Mouse (Mus musculus): ENCODE measurements around the gene Prdm9. TPM values are rescaled to one million over a fixed set of nuclear protein-coding genes. Genes with fewer than 3 reads are reported as not detected.
A peak's percentile ranks its signal among the peaks of the same experiment; 100 is the strongest.

Gene Prdm9
- polyA plus RNA-seq, 1 experiment, result 7.9 TPM

GRCm38 (mm10) chr17:15526986-15527810 lies 37.0 kb downstream of the Prdm9 start, which contains the start of gene Pdcd2:
Pdcd2 (minus strand) TSS chr17:15527301.
- TF ChIP-seq CTCF (IDR thresholded peaks at IDR 0.05; ENCODE audit: low read depth, low read length), result no peak
- TF ChIP-seq POLR2A (IDR thresholded peaks at IDR 0.05; ENCODE audit: insufficient read depth, low read length), result peak; percentile 79
- TF ChIP-seq EP300 (IDR thresholded peaks at IDR 0.05; ENCODE audit: insufficient read depth, low read depth, low read length), result 0 out of 2 replicates have a peak, but pooled peaks have one; percentile 34
- Histone ChIP-seq H3K9me3 (replicated peaks; ENCODE audit: control insufficient read depth, insufficient read depth, low read length, poor library complexity, severe bottlenecking) (no peaks in the 10 kb centered on the region), H3K27ac (ENCODE audit: insufficient read depth, low read length) (no peak within 1 kb of the TSS), H3K4me3 (ENCODE audit: low read depth, low read length) (peak within 1 kb of the TSS; percentile 87), H3K4me1 (ENCODE audit: control insufficient read depth, insufficient read depth, low read length) (no peaks in the 10 kb centered on the region), H3K36me3 (ENCODE audit: control insufficient read depth, insufficient read depth, low read length, poor library complexity, severe bottlenecking) (peaks cover 25% of the 10 kb centered on the region), H3K9ac (ENCODE audit: low read depth, poor library complexity, severe bottlenecking) (peak within 1 kb of the TSS; percentile 85), H3K27me3 (ENCODE audit: control insufficient read depth, insufficient read depth, low read length, poor library complexity, severe bottlenecking) (no peaks in the 10 kb centered on the region)

DNA sequence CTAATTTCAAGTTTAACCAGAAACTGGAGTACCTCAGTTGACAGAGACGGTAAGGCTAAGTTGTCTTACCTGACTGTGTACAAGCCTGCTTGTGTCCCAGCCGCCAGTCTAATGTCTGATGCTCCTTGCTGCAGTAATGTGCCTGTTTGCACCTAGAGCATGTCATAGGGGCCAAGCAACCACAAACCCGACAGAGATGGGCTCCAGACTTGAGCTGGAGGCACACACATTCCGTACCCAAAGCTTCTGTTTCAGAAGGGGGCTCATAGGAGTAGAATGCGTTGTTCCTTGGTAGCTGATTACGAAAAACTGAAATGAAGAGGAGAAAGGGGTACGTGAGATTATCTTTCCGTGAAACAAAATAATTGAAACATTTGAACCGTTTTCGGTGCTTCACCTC lies 37.9 kb downstream of the Prdm9 start:
- Histone ChIP-seq H3K27ac (ENCODE audit: insufficient read depth, low read length) (no peak overlapping the region), H3K27me3 (ENCODE audit: control insufficient read depth, insufficient read depth, low read length, poor library complexity, severe bottlenecking) (no peaks in the 10 kb centered on the region), H3K9ac (ENCODE audit: low read depth, poor library complexity, severe bottlenecking) (peak overlapping the region; percentile 85), H3K4me1 (ENCODE audit: control insufficient read depth, insufficient read depth, low read length) (no peaks in the 10 kb centered on the region), H3K9me3 (replicated peaks; ENCODE audit: control insufficient read depth, insufficient read depth, low read length, poor library complexity, severe bottlenecking) (no peaks in the 10 kb centered on the region), H3K36me3 (ENCODE audit: control insufficient read depth, insufficient read depth, low read length, poor library complexity, severe bottlenecking) (peaks cover 33% of the 10 kb centered on the region), H3K4me3 (ENCODE audit: low read depth, low read length) (peak overlapping the region; percentile 82)
- no peak for TF ChIP-seq CTCF (IDR thresholded peaks at IDR 0.05; ENCODE audit: low read depth, low read length)
- no peak for TF ChIP-seq EP300 (IDR thresholded peaks at IDR 0.05; ENCODE audit: insufficient read depth, low read depth, low read length)
- no peak for TF ChIP-seq POLR2A (IDR thresholded peaks at IDR 0.05; ENCODE audit: insufficient read depth, low read length)

DNA sequence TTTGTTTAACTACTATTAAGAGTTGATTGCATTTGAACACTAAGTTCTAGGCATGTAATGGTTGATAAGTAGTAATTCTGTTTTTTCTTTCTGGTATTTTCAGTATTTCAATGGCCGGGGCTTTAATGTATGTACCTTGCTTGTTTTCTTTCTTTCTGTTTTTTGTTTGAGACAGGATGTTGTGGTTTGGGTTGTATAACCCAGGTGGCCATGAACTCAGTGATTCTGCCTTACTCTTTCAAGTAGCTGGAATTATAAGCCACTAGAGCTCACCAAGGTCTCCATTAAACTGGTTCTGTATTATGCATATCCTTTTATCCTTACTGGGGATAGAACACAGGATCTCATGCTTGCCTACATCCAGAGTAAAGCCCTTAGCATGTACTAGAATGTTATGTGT lies 45.4 kb downstream of the Prdm9 start:
- no peak for TF ChIP-seq CTCF (IDR thresholded peaks at IDR 0.05; ENCODE audit: low read depth, low read length)
- no peak for TF ChIP-seq POLR2A (IDR thresholded peaks at IDR 0.05; ENCODE audit: insufficient read depth, low read length)
- TF ChIP-seq EP300 (IDR thresholded peaks at IDR 0.05; ENCODE audit: insufficient read depth, low read depth, low read length), result no peak
- no peaks in the 10 kb centered on the region for H3K27me3 ChIP-seq (ENCODE audit: control insufficient read depth, insufficient read depth, low read length, poor library complexity, severe bottlenecking)
- H3K36me3 ChIP-seq (ENCODE audit: control insufficient read depth, insufficient read depth, low read length, poor library complexity, severe bottlenecking), result peaks cover 77% of the 10 kb centered on the region
- H3K4me1 ChIP-seq (ENCODE audit: control insufficient read depth, insufficient read depth, low read length), result no peaks in the 10 kb centered on the region
- H3K9ac ChIP-seq (ENCODE audit: low read depth, poor library complexity, severe bottlenecking), result no peak overlapping the region
- no peaks in the 10 kb centered on the region for H3K9me3 ChIP-seq (replicated peaks; ENCODE audit: control insufficient read depth, insufficient read depth, low read length, poor library complexity, severe bottlenecking)
- H3K27ac ChIP-seq (ENCODE audit: insufficient read depth, low read length), result no peak overlapping the region
- H3K4me3 ChIP-seq (ENCODE audit: low read depth, low read length), result no peak overlapping the region

DNA sequence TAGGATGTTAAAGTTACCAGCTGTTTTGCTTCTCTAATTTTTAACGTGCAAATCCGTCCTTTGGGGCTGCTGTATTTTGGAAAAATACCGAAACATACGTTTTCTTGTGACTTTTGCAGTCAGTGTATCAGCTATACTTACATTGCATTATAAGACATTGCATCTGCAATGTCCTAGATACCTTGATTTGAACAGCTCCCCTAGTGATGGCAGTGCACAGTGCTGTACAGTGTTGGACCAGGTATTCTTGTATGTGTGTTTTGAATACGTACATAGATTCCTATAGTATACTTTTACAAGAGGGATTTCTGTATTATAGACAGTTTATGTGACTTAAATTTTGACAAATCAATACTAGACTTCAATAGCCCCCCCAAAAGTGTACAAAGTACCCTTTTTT lies 46.0 kb downstream of the Prdm9 start:
- H3K9ac ChIP-seq (ENCODE audit: low read depth, poor library complexity, severe bottlenecking), result no peak overlapping the region
- H3K4me3 ChIP-seq (ENCODE audit: low read depth, low read length), result no peak overlapping the region
- H3K27me3 ChIP-seq (ENCODE audit: control insufficient read depth, insufficient read depth, low read length, poor library complexity, severe bottlenecking), result no peaks in the 10 kb centered on the region
- H3K9me3 ChIP-seq (replicated peaks; ENCODE audit: control insufficient read depth, insufficient read depth, low read length, poor library complexity, severe bottlenecking), result no peaks in the 10 kb centered on the region
- no peaks in the 10 kb centered on the region for H3K4me1 ChIP-seq (ENCODE audit: control insufficient read depth, insufficient read depth, low read length)
- peaks cover 77% of the 10 kb centered on the region for H3K36me3 ChIP-seq (ENCODE audit: control insufficient read depth, insufficient read depth, low read length, poor library complexity, severe bottlenecking)
- no peak for TF ChIP-seq CTCF (IDR thresholded peaks at IDR 0.05; ENCODE audit: low read depth, low read length)
- no peak for TF ChIP-seq POLR2A (IDR thresholded peaks at IDR 0.05; ENCODE audit: insufficient read depth, low read length)
- TF ChIP-seq EP300 (IDR thresholded peaks at IDR 0.05; ENCODE audit: insufficient read depth, low read depth, low read length), result no peak
- H3K27ac ChIP-seq (ENCODE audit: insufficient read depth, low read length), result no peak overlapping the region

GRCm38 (mm10) chr17:15517776-15518175 lies 46.4 kb downstream of the Prdm9 start:
- H3K4me3 ChIP-seq (ENCODE audit: low read depth, low read length), result no peak overlapping the region
- H3K27ac ChIP-seq (ENCODE audit: insufficient read depth, low read length), result no peak overlapping the region
- no peak for TF ChIP-seq POLR2A (IDR thresholded peaks at IDR 0.05; ENCODE audit: insufficient read depth, low read length)
- TF ChIP-seq CTCF (IDR thresholded peaks at IDR 0.05; ENCODE audit: low read depth, low read length), result no peak
- TF ChIP-seq EP300 (IDR thresholded peaks at IDR 0.05; ENCODE audit: insufficient read depth, low read depth, low read length), result no peak
- H3K9me3 ChIP-seq (replicated peaks; ENCODE audit: control insufficient read depth, insufficient read depth, low read length, poor library complexity, severe bottlenecking), result no peaks in the 10 kb centered on the region
- no peaks in the 10 kb centered on the region for H3K27me3 ChIP-seq (ENCODE audit: control insufficient read depth, insufficient read depth, low read length, poor library complexity, severe bottlenecking)
- no peak overlapping the region for H3K9ac ChIP-seq (ENCODE audit: low read depth, poor library complexity, severe bottlenecking)
- H3K4me1 ChIP-seq (ENCODE audit: control insufficient read depth, insufficient read depth, low read length), result no peaks in the 10 kb centered on the region
- peaks cover 73% of the 10 kb centered on the region for H3K36me3 ChIP-seq (ENCODE audit: control insufficient read depth, insufficient read depth, low read length, poor library complexity, severe bottlenecking)

DNA sequence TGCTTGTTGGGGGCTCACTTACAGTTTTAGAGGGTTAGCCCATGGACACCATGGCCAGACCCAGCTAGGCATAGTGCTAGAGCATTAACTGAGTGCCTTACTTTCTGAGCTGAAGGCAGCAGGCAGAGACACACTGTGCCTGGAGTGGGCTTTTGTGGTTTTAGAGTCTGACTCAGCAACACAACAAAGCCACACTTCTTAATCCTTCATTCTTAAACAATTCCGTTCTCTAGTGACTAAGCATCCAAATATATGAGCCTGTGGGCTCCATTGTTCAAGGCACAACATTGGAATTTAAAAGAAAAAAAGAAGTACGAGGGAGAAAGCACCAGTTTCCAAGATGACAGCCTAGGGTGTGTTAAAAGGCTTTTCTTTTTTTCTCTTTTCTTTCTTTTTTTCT lies 53.5 kb downstream of the Prdm9 start:
- no peak overlapping the region for H3K9ac ChIP-seq (ENCODE audit: low read depth, poor library complexity, severe bottlenecking)
- TF ChIP-seq CTCF (IDR thresholded peaks at IDR 0.05; ENCODE audit: low read depth, low read length), result no peak
- TF ChIP-seq POLR2A (IDR thresholded peaks at IDR 0.05; ENCODE audit: insufficient read depth, low read length), result no peak
- no peak for TF ChIP-seq EP300 (IDR thresholded peaks at IDR 0.05; ENCODE audit: insufficient read depth, low read depth, low read length)
- H3K27me3 ChIP-seq (ENCODE audit: control insufficient read depth, insufficient read depth, low read length, poor library complexity, severe bottlenecking), result no peaks in the 10 kb centered on the region
- no peaks in the 10 kb centered on the region for H3K4me1 ChIP-seq (ENCODE audit: control insufficient read depth, insufficient read depth, low read length)
- no peak overlapping the region for H3K4me3 ChIP-seq (ENCODE audit: low read depth, low read length)
- H3K27ac ChIP-seq (ENCODE audit: insufficient read depth, low read length), result no peak overlapping the region
- H3K9me3 ChIP-seq (replicated peaks; ENCODE audit: control insufficient read depth, insufficient read depth, low read length, poor library complexity, severe bottlenecking), result no peaks in the 10 kb centered on the region
- H3K36me3 ChIP-seq (ENCODE audit: control insufficient read depth, insufficient read depth, low read length, poor library complexity, severe bottlenecking), result peaks cover 45% of the 10 kb centered on the region

Data from ES-Bruce4 (cell line).